ENCODE assay signal across 24 mouse cellular contexts in genomic region chr5:142456318-142456717, GRCm38 (mm10). TPM values are rescaled to one million over a fixed set of nuclear protein-coding genes. Genes with fewer than 3 reads are reported as not detected.
A peak's percentile ranks its signal among the peaks of the same experiment; 100 is the strongest.
DNase-seq lines count a peak whose midpoint lies in the region; ATAC-seq and TF ChIP-seq lines count a peak whose summit lies in the region.
"Had no signal": no experiment of that assay in that cellular context is flagged by ENCODE, and none has a peak within 500 bp of the region (broad histone marks: within the 10 kb centered on the region; RNA-seq: fewer than 3 reads in every experiment).

No protein-coding gene starts in this region.

- peak; percentile 91 for DNase-seq in heart, adult 11 months
- no peak for DNase-seq in heart, adult 2 months
- no peak for DNase-seq in kidney, adult 2 months
- DNase-seq: adrenal gland, postnatal 14 days; B cell, adult 2 months; cerebellum, adult 9-10 months; gastrocnemius, postnatal 10 days; heart, postnatal 4 days; lung, adult 2 months; thymus, adult 18-20 months; thymus, postnatal 36 days had no signal

- H3K9ac ChIP-seq in heart, adult 2 months (ENCODE audit: low read depth, low read length), result no peak overlapping the region
- H3K9ac ChIP-seq in kidney, embryonic 16.5 days (replicated peaks; ENCODE audit: low read length), result no peak overlapping the region
- H3K9ac ChIP-seq: embryonic facial prominence, embryonic 13.5 days; heart, embryonic 15.5 days; liver, embryonic 12.5 days had no signal

- TF ChIP-seq CTCF in heart, adult 2 months (IDR thresholded peaks at IDR 0.05), result no peak
- TF ChIP-seq CTCF in kidney, adult 2 months (conservative IDR thresholded peaks at IDR 0.05; ENCODE audit: insufficient read depth, insufficient read length, low read depth, low read length), result no peak
- TF ChIP-seq CTCF in E14TG2a.4 (conservative IDR thresholded peaks at IDR 0.05; ENCODE audit: low read length), result no peak
- no peak for TF ChIP-seq CTCF in embryonic fibroblast, embryonic 13.5 days (IDR thresholded peaks at IDR 0.05; ENCODE audit: borderline replicate concordance, insufficient read depth, low read length)

- no peaks in the 10 kb centered on the region for H3K79me2 ChIP-seq in heart, adult 2 months (replicated peaks; ENCODE audit: control insufficient read depth, insufficient read depth, low read length)

- WGBS in heart, adult 2 months, result 76% methylated on average over 15 of the region's 15 CpGs
- WGBS in kidney, embryonic 16.5 days, result 68% methylated on average over 15 of the region's 15 CpGs
- WGBS in kidney, adult 2 months, result 56% methylated on average over 15 of the region's 15 CpGs

- H3K36me3 ChIP-seq in heart, adult 2 months (ENCODE audit: control insufficient read depth, insufficient read depth, low read length), result no peaks in the 10 kb centered on the region
- H3K36me3 ChIP-seq in kidney, embryonic 16.5 days (ENCODE audit: insufficient read depth, low read length), result peaks cover 52% of the 10 kb centered on the region
- 0 out of 2 replicates have a peak, but pooled peaks cover 4% of the 10 kb centered on the region for H3K36me3 ChIP-seq in kidney, adult 2 months (ENCODE audit: control insufficient read depth, insufficient read depth, low read length)
- H3K36me3 ChIP-seq in E14TG2a.4 (ENCODE audit: insufficient read depth, low read length), result peaks cover 77% of the 10 kb centered on the region

- intact Hi-C loops in heart, adult 2 months (cut with DNase I), result loop anchor here (10.0 kb wide), 1 partner anchor 1212 kb away; the partner anchor contains the start of gene Sdk1

- ATAC-seq in kidney, embryonic 16.5 days (ENCODE audit: low FRiP score, low TSS enrichment), result no peak
- ATAC-seq in frontal cortex, adult (ENCODE audit: low TSS enrichment), result no peak
- ATAC-seq: forebrain, embryonic 14.5 days; hindbrain, embryonic 16.5 days; intestine, postnatal 0 days; liver, embryonic 12.5 days had no signal

- no peak overlapping the region for H3K4me2 ChIP-seq in kidney, embryonic 16.5 days (replicated peaks; ENCODE audit: low read depth, low read length)
- H3K4me2 ChIP-seq: embryonic facial prominence, embryonic 13.5 days; heart, embryonic 15.5 days; limb, embryonic 13.5 days; liver, embryonic 12.5 days; midbrain, embryonic 11.5 days had no signal

- no peak overlapping the region for H3K27ac ChIP-seq in heart, adult 2 months
- H3K27ac ChIP-seq in kidney, embryonic 16.5 days (ENCODE audit: low read length), result peak overlapping the region; percentile 61; the same call in 1 of the 2 replicates
- no peak overlapping the region for H3K27ac ChIP-seq in kidney, adult 2 months (ENCODE audit: insufficient read depth, low read depth, low read length)
- H3K27ac ChIP-seq in embryonic fibroblast, embryonic 13.5 days (ENCODE audit: insufficient read depth, low read length), result peak overlapping the region; percentile 72; the same call in 1 of the 2 replicates
- H3K27ac ChIP-seq: limb, embryonic 13.5 days had no signal

- no peak overlapping the region for H3K4me3 ChIP-seq in heart, adult 2 months
- H3K4me3 ChIP-seq in kidney, embryonic 16.5 days (ENCODE audit: low read length), result no peak overlapping the region
- H3K4me3 ChIP-seq in kidney, adult 2 months (ENCODE audit: insufficient read depth, low read depth, low read length), result no peak overlapping the region
- peak overlapping the region; percentile 39; the same call in 1 of the 2 replicates for H3K4me3 ChIP-seq in E14TG2a.4 (replicated peaks; ENCODE audit: low read length)
- H3K4me3 ChIP-seq in embryonic fibroblast, embryonic 13.5 days (ENCODE audit: insufficient read depth, low read length), result no peak overlapping the region
- H3K4me3 ChIP-seq: embryonic facial prominence, embryonic 13.5 days; heart, embryonic 15.5 days; limb, embryonic 13.5 days; liver, embryonic 12.5 days had no signal

- TF ChIP-seq EP300 in heart, adult 2 months (IDR thresholded peaks at IDR 0.05; ENCODE audit: insufficient read depth, low read depth, low read length), result no peak

- no peak for TF ChIP-seq POLR2A in heart, adult 2 months (IDR thresholded peaks at IDR 0.05; ENCODE audit: insufficient read depth, low read depth, low read length)
- no peak for TF ChIP-seq POLR2A in kidney, adult 2 months (IDR thresholded peaks at IDR 0.05; ENCODE audit: low read depth, low read length)
- no peak for TF ChIP-seq POLR2A in embryonic fibroblast, embryonic 13.5 days (IDR thresholded peaks at IDR 0.05; ENCODE audit: low read depth, low read length)

- H3K9me3 ChIP-seq in kidney, embryonic 16.5 days (ENCODE audit: low read length), result no peaks in the 10 kb centered on the region
- H3K9me3 ChIP-seq in E14TG2a.4 (ENCODE audit: low read length), result no peaks in the 10 kb centered on the region
- H3K9me3 ChIP-seq: embryonic facial prominence, embryonic 13.5 days; heart, embryonic 15.5 days; limb, embryonic 13.5 days; liver, embryonic 12.5 days had no signal

- H3K4me1 ChIP-seq in heart, adult 2 months (ENCODE audit: control insufficient read depth, insufficient read depth, low read length), result 0 out of 2 replicates have a peak, but pooled peaks cover 2% of the 10 kb centered on the region
- H3K4me1 ChIP-seq in kidney, embryonic 16.5 days (ENCODE audit: insufficient read depth, low read length), result 0 out of 2 replicates have a peak, but pooled peaks cover 3% of the 10 kb centered on the region
- no peaks in the 10 kb centered on the region for H3K4me1 ChIP-seq in kidney, adult 2 months (ENCODE audit: control insufficient read depth, insufficient read depth, low read length)
- H3K4me1 ChIP-seq in E14TG2a.4 (replicated peaks; ENCODE audit: low read depth, low read length), result peaks cover 83% of the 10 kb centered on the region
- H3K4me1 ChIP-seq in embryonic fibroblast, embryonic 13.5 days (ENCODE audit: control insufficient read depth, insufficient read depth, low read length), result peaks cover 4% of the 10 kb centered on the region; the same call in 1 of the 2 replicates
- H3K4me1 ChIP-seq: limb, embryonic 13.5 days had no signal

- no peaks in the 10 kb centered on the region for H3K27me3 ChIP-seq in heart, adult 2 months (ENCODE audit: control insufficient read depth, insufficient read depth, low read length)
- H3K27me3 ChIP-seq in kidney, embryonic 16.5 days (ENCODE audit: insufficient read depth, low read length), result no peaks in the 10 kb centered on the region
- H3K27me3 ChIP-seq in kidney, adult 2 months (replicated peaks; ENCODE audit: control insufficient read depth, insufficient read depth, low read length), result no peaks in the 10 kb centered on the region
- H3K27me3 ChIP-seq in E14TG2a.4 (ENCODE audit: insufficient read depth, low read length), result no peaks in the 10 kb centered on the region
- H3K27me3 ChIP-seq: CH12.LX; embryonic facial prominence, embryonic 13.5 days; heart, embryonic 15.5 days; limb, embryonic 13.5 days; liver, embryonic 12.5 days had no signal

RNA-seq across cellular contexts. Expression of gene Ap5z1, which starts 7.4 kb away (rescaled TPM):
- 1 to 10 TPM; 5.4 to 6.4 TPM for total RNA-seq in heart, adult 2 months (2021)
- 13.0 and 23.6 TPM in 2 replicates for polyA plus RNA-seq in heart, adult 2 months (2012; rRNA removed)
- polyA plus RNA-seq in kidney, embryonic 16.5 days (2015; fragmentation: Nextera tagmentation; extraction: Ambion mirVana), result 13.2 and 13.8 TPM in 2 replicates
- 37.4 and 45.6 TPM in 2 replicates for polyA plus RNA-seq in kidney, adult 2 months (2012; rRNA removed)
- polyA plus RNA-seq in embryonic fibroblast, embryonic 13.5 days (2011; ENCODE audit: insufficient read length, low read depth, missing spikeins), result 8.2 and 10.1 TPM in 2 replicates

RNA-seq across cellular contexts. Expression of gene Foxk1, which starts 55.0 kb away (rescaled TPM):
- 10 to 100 TPM; 13.2 to 13.8 TPM for total RNA-seq in heart, adult 2 months (2021)
- 9.2 and 9.5 TPM in 2 replicates for polyA plus RNA-seq in heart, adult 2 months (2012; rRNA removed)
- 3.6 and 4.4 TPM in 2 replicates for polyA plus RNA-seq in kidney, embryonic 16.5 days (2015; fragmentation: Nextera tagmentation; extraction: Ambion mirVana)
- polyA plus RNA-seq in kidney, adult 2 months (2012; rRNA removed), result 11.6 and 12.4 TPM in 2 replicates
- 34.1 and 38.3 TPM in 2 replicates for polyA plus RNA-seq in embryonic fibroblast, embryonic 13.5 days (2011; ENCODE audit: insufficient read length, low read depth, missing spikeins)

Comparison
In these comparisons a context has a peak if more than half of its experiments do, and no peak if none do; other contexts are left out.
1. H3K27ac ChIP-seq: peak in kidney, embryonic 16.5 days (single experiment) and embryonic fibroblast, embryonic 13.5 days (single experiment); none in heart, adult 2 months (single experiment) and kidney, adult 2 months (single experiment).